Mouse (Mus musculus): ENCODE measurements around the gene Nme1. TPM values are rescaled to one million over a fixed set of nuclear protein-coding genes. Genes with fewer than 3 reads are reported as not detected.

Gene Nme1
- polyA plus RNA-seq, 2 experiments = 151 to 152 TPM

GRCm38 (mm10) chr11:93961482-93961881 is 6.8 kb downstream of the Nme1 start:
- no peak for DNase-seq (ENCODE audit: low spot score)
- no peak overlapping the region for H3K4me3 ChIP-seq (replicated peaks; ENCODE audit: low read length)
- H3K27me3 ChIP-seq (ENCODE audit: control insufficient read depth, insufficient read depth, low read length) = no peaks in the 10 kb centered on the region
- ATAC-seq (ENCODE audit: low FRiP score, low read depth) = no peak
- no peak overlapping the region for H3K4me2 ChIP-seq (replicated peaks; ENCODE audit: low read depth, low read length, severe bottlenecking)
- H3K4me1 ChIP-seq (ENCODE audit: control insufficient read depth, insufficient read depth, low read length) = 0 out of 2 replicates have a peak, but pooled peaks cover 2% of the 10 kb centered on the region
- H3K36me3 ChIP-seq (ENCODE audit: control insufficient read depth, insufficient read depth, low read length) = peaks cover 78% of the 10 kb centered on the region
- 93% methylated on average over 6 of the region's 6 CpGs for WGBS
- no peaks in the 10 kb centered on the region for H3K9me3 ChIP-seq (ENCODE audit: control insufficient read depth, low read length)
- H3K27ac ChIP-seq (replicated peaks; ENCODE audit: low read depth, low read length) = no peak overlapping the region
- H3K9ac ChIP-seq (ENCODE audit: low read depth, low read length, severe bottlenecking) = no peak overlapping the region
- no peak for TF ChIP-seq POLR2A (IDR thresholded peaks at IDR 0.05; ENCODE audit: borderline replicate concordance, extremely low read depth, insufficient read depth, insufficient read length)

- DNase-seq (ENCODE audit: low spot score) = no peak
- no peaks in the 10 kb centered on the region for H3K27me3 ChIP-seq (ENCODE audit: control insufficient read depth, insufficient read depth, low read length)
- WGBS = 78% methylated on average over 4 of the region's 4 CpGs
- no peak for ATAC-seq (ENCODE audit: low FRiP score, low read depth)
- H3K36me3 ChIP-seq (ENCODE audit: control insufficient read depth, insufficient read depth, low read length) = peaks cover 64% of the 10 kb centered on the region
- peaks cover 17% of the 10 kb centered on the region; the same call in 1 of the 2 replicates for H3K4me1 ChIP-seq (ENCODE audit: control insufficient read depth, insufficient read depth, low read length)
- no peaks in the 10 kb centered on the region for H3K9me3 ChIP-seq (ENCODE audit: control insufficient read depth, low read length)
- no peak overlapping the region for H3K4me2 ChIP-seq (replicated peaks; ENCODE audit: low read depth, low read length, severe bottlenecking)
- TF ChIP-seq POLR2A (IDR thresholded peaks at IDR 0.05; ENCODE audit: borderline replicate concordance, extremely low read depth, insufficient read depth, insufficient read length) = no peak
- no peak overlapping the region for H3K9ac ChIP-seq (ENCODE audit: low read depth, low read length, severe bottlenecking)
- no peak overlapping the region for H3K27ac ChIP-seq (replicated peaks; ENCODE audit: low read depth, low read length)
- no peak overlapping the region for H3K4me3 ChIP-seq (replicated peaks; ENCODE audit: low read length)
These were observed 10.6 kb downstream of the Nme1 start for GRCm38 (mm10) chr11:93957746-93958145.

GRCm38 (mm10) chr11:93957031-93957555 is 11.2 kb downstream of the Nme1 start:
- H3K27me3 ChIP-seq (ENCODE audit: control insufficient read depth, insufficient read depth, low read length) = no peaks in the 10 kb centered on the region
- DNase-seq (ENCODE audit: low spot score) = no peak
- WGBS = 79% methylated on average over 2 of the region's 2 CpGs
- no peak overlapping the region for H3K4me3 ChIP-seq (replicated peaks; ENCODE audit: low read length)
- H3K9me3 ChIP-seq (ENCODE audit: control insufficient read depth, low read length) = no peaks in the 10 kb centered on the region
- H3K27ac ChIP-seq (replicated peaks; ENCODE audit: low read depth, low read length) = no peak overlapping the region
- no peak overlapping the region for H3K9ac ChIP-seq (ENCODE audit: low read depth, low read length, severe bottlenecking)
- H3K4me1 ChIP-seq (ENCODE audit: control insufficient read depth, insufficient read depth, low read length) = peaks cover 19% of the 10 kb centered on the region; the same call in 1 of the 2 replicates
- peaks cover 64% of the 10 kb centered on the region for H3K36me3 ChIP-seq (ENCODE audit: control insufficient read depth, insufficient read depth, low read length)
- no peak for TF ChIP-seq POLR2A (IDR thresholded peaks at IDR 0.05; ENCODE audit: borderline replicate concordance, extremely low read depth, insufficient read depth, insufficient read length)
- H3K4me2 ChIP-seq (replicated peaks; ENCODE audit: low read depth, low read length, severe bottlenecking) = no peak overlapping the region
- ATAC-seq (ENCODE audit: low FRiP score, low read depth) = no peak

- no peak for TF ChIP-seq POLR2A (IDR thresholded peaks at IDR 0.05; ENCODE audit: borderline replicate concordance, extremely low read depth, insufficient read depth, insufficient read length)
- WGBS = 1% methylated on average over 6 of the region's 6 CpGs
- peaks cover 66% of the 10 kb centered on the region for H3K36me3 ChIP-seq (ENCODE audit: control insufficient read depth, insufficient read depth, low read length)
- peak within 1 kb of the TSS; percentile 75 for H3K27ac ChIP-seq (replicated peaks; ENCODE audit: low read depth, low read length)
- peak within 1 kb of the TSS; percentile 51 for H3K4me3 ChIP-seq (replicated peaks; ENCODE audit: low read length)
- peak; percentile 22 for ATAC-seq (ENCODE audit: low FRiP score, low read depth)
- H3K4me2 ChIP-seq (replicated peaks; ENCODE audit: low read depth, low read length, severe bottlenecking) = peak within 1 kb of the TSS; percentile 77
- H3K27me3 ChIP-seq (ENCODE audit: control insufficient read depth, insufficient read depth, low read length) = no peaks in the 10 kb centered on the region
- H3K9ac ChIP-seq (ENCODE audit: low read depth, low read length, severe bottlenecking) = peak within 1 kb of the TSS; percentile 71
- DNase-seq (ENCODE audit: low spot score) = no peak
- no peaks in the 10 kb centered on the region for H3K9me3 ChIP-seq (ENCODE audit: control insufficient read depth, low read length)
- H3K4me1 ChIP-seq (ENCODE audit: control insufficient read depth, insufficient read depth, low read length) = peaks cover 19% of the 10 kb centered on the region; the same call in 1 of the 2 replicates
These were observed 12.2 kb downstream of the Nme1 start, which contains the start of gene Nme2 for GRCm38 (mm10) chr11:93956159-93956558. TSS of gene Nme2 (minus strand) at chr11:93956259.

GRCm38 (mm10) chr11:93955256-93956150 is 12.8 kb downstream of the Nme1 start:
- DNase-seq (ENCODE audit: low spot score) (peak; percentile 95), ATAC-seq (ENCODE audit: low FRiP score, low read depth) (peak; percentile 97)
- Histone ChIP-seq H3K27me3 (ENCODE audit: control insufficient read depth, insufficient read depth, low read length) (no peaks in the 10 kb centered on the region), H3K9me3 (ENCODE audit: control insufficient read depth, low read length) (no peaks in the 10 kb centered on the region), H3K4me1 (ENCODE audit: control insufficient read depth, insufficient read depth, low read length) (peaks cover 19% of the 10 kb centered on the region; the same call in 1 of the 2 replicates), H3K9ac (ENCODE audit: low read depth, low read length, severe bottlenecking) (peak overlapping the region; percentile 71), H3K4me2 (replicated peaks; ENCODE audit: low read depth, low read length, severe bottlenecking) (peak overlapping the region; percentile 77), H3K27ac (replicated peaks; ENCODE audit: low read depth, low read length) (peak overlapping the region; percentile 75), H3K4me3 (replicated peaks; ENCODE audit: low read length) (peak overlapping the region; percentile 51), H3K36me3 (ENCODE audit: control insufficient read depth, insufficient read depth, low read length) (peaks cover 67% of the 10 kb centered on the region)
- under 1% methylated on average over 58 of the region's 67 CpGs for WGBS
- no peak for TF ChIP-seq POLR2A (IDR thresholded peaks at IDR 0.05; ENCODE audit: borderline replicate concordance, extremely low read depth, insufficient read depth, insufficient read length)

All from limb, embryonic 14.5 days (tissue).